Mouse (Mus musculus): ENCODE results near the gene Setdb2.
A peak's percentile ranks its signal among the peaks of the same experiment; 100 is the strongest.
"Not testable (repeated sequence)": the region's sequence is repeated elsewhere in the genome, so short reads cannot be mapped to it uniquely, and the experiment has no call there.

The Setdb2 gene

DNA sequence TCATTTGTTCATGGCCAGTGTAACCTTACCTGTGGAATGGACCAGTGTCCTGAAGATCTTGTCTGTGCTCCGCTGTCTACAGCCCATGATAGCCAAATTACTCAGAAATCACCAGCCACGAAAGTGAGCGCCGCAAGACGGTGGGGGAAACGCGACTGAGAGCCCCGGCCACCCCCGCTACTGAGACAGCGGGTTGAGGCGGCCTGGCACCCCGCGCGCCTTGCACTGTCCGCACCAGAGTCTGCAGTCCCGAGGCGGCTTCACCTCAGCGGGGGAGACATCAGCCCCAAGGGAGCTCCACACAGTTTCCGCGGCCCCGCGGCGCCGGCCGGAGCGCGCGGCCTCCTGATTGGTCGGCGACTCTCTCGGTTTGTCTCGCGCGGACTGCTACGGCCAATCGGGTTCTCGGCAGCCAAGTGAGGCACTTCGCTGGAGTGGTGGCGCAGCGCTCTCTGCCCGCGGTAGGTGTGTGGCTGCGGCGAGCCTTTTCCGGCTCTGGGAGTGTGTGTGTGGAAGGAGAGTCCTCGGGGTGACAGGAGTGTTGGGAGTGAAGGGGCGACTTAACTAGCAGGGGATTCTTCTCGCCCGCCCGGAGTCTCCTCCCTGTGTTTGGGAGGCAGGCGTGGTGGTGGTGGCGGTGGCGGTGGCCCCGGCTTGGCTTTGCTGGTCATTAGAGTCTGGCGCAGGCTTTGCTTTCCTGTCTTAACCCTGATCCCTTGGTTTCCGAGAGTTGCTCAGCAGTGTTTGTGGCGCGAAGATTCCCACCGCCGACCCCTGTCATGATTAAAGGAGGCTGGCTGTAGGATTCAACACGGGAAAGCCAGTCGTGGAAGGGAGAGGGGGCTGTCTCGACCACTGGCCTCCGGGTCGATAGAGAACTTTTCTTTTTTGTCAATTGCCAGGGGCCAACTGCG is at the start of gene Setdb2, which contains the start of gene Cab39l:
Gene Setdb2 (minus strand): TSS at position 327 of the 914 bp plus-strand sequence.
Gene Cab39l (plus strand): TSS at position 415 of the 914 bp plus-strand sequence.
- peak; percentile 100 for DNase-seq

DNA sequence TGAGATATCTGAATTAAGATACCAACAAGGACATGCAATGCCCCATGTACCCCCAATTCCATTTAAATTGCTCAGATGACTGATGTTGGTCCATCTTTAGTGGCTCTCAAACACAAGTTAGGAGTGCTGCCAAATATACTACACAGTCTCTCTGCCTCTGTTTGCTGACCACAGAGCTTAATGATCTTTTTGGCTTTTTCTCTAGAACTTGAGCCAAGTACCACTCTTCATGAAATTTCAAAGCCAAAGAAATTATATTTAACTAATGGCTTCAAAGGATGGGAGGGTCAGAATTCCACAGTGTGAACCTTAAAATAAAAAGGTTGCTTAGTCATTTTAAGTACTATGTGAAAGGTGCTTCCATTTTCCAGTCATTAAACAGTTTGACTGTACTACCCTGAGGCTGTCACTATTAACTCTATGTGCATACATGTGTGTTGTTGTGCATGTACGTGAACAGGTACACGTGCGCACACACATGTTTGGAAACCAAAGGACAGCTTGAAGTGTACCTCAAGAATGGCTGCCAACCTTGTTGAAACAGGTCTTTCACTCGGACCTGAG is 44.6 kb upstream of the Setdb2 start:
- DNase-seq = peak; percentile 42

DNA sequence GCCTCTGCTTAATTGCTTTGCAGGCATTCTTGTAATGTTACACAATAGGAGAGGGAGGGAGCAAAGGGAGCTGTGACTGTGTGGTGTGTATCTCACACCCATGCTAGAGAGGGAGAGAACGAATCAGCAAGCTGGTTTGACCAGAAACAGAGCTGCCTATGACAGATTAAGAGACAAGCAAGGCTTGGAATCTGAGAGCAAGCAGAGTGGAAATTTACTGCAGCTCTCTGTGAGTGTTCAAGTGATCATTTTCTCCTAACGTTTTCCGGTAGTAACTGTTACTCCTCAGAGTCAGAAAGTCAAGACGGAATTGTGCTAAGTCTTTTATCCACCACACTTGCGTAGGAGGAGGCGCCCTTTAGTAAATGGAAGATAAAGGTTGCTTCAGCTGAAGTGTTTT is 38.0 kb upstream of the Setdb2 start:
- DNase-seq = peak; percentile 96

DNA sequence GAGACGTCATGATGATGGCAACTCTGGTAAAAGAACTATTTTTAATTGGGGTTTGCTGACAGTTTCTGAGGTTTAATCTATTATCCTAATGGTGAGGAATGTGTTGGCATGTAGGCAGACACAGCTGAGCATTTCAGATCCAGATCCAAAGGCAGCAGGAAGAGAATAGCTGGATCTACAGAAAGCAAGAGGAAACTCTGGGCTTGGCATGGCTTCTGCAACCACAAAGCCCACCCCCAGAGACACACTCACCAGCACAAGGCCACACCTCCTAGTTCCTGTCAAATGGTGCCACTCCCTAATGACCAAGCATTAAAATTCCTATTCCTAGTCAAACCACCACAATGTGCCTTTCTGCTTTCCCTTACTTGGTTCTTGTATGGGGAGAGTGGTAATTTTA is 30.1 kb upstream of the Setdb2 start:
- DNase-seq = peak; percentile 95

DNA sequence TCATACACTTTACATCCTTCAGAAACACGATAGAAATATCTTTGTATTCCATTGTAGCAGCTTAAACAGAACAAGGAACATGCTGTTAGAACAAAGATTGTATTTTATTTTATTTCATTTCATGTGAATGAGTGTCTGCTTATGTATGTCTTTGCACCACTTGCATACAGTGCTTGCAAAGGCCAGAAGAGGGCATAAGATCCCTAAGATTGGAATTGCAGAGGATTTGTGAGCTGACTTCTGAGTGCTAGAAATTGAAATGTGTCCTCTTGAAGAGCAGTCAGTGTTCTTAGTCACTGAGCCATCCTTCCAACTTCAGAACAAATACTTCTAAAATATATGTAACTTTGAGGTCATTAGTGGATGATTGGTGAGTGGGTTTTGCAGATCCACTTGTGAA is 27.1 kb upstream of the Setdb2 start:
- no peak for DNase-seq

DNA sequence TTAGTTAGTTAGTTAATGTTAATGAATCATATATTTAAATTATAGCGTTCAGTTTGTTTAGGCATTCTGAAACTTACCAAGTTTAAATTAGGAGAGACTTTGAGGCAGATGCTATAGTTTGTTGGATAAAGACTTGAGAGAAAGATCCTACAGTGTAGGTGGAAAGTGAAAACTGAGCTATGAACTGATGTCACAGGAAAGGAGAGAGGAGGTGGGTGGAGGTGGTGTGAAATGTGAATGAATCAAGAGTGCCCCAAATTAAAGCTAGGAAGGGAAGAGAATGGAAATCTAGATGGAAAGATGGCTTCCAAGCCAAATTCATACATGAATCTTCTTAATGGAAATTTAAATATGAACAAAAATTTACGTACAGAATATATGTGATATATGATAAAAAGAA is 25.8 kb upstream of the Setdb2 start:
- DNase-seq = no peak

DNA sequence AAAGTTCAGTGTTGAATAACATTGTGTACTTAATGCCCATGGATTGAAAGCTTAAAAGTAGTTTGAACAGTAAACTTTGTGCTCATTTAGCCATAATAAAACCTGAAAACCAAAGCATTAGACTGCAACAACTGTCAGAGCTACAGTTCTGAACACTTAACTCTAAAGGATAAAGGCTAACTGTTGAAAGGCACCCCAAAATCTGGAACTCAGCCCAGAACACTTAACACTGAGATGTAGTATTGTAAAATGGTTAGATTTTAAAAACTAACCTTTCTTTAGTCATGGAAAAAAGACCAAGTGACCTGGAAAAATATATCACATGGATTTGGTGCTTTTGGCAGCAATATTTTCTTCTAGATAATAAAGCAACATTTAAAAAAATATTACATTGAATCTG is 7.3 kb upstream of the Setdb2 start:
- DNase-seq = no peak

DNA sequence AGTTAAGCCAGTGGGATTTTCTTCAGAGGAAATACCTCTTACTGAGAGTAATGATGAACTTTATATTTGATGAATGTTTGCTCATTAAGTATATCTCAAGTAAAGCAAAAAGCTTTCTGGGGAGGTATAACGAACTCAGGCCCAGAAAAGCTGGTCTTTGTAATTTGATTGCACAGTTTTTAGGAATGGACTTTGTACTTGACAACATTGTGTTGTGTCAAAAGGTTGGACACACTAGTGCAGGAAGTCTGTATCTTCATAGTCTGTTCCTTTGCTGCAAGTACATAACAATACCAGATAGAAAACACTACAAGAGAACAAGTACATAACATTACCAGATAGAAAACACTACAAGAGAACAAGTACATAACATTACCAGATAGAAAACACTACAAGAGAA is 4.7 kb upstream of the Setdb2 start:
- DNase-seq = no peak

DNA sequence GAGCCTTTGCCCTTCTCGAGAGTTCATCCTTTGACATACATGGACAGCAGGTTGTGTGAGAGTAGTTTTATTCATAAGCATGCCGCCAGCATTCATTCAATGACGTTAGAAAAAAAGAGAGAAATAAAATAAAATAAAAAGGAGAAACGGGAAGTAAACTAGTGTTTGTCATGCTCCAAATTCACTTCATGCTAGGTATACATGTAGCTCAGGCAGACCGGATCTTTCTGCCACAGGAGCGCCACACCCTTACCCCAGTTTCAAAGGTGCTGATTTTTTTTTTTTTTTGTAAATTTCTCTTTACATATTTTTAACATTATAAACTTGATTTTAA is 755 bp upstream of the Setdb2 start:
- DNase-seq = no peak

DNA sequence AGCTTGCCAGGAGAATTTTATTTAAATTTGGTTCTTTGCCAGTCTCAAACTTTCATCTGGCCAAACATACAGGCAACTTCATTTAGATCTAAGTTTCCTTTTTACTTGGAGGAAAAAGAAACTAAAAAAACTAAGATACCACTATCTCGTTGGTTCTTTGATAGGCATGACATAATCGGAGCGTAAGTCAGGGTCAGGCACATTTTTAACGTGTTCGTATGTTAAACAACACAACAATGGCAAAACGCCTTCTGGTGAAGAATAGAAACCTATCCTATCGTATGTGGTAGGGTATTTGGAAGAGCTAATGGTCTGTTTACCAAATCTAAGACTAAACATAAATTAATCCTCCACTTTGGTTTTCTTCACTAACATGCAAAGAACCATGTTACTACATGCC is 645 bp downstream of the Setdb2 start:
- no peak for DNase-seq

DNA sequence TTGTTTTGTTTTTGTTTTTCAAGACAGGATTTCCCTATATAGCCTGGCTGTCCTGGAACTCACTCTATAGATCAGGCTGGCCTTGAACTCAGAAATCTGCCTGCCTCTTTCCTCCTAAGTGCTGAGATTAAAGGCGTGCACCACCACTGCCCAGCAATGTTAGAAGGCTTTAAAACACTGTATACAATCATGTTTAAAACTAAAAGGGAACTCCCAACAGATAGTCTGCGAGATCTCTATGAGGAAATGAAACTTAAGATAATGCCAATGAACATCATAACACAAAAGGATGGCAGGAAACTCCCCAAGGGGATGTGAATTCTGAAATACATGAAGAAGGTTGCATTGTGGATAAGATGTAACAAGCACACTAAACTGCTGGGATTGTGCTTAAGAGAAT is 2.2 kb downstream of the Setdb2 start:
- DNase-seq = no peak

DNA sequence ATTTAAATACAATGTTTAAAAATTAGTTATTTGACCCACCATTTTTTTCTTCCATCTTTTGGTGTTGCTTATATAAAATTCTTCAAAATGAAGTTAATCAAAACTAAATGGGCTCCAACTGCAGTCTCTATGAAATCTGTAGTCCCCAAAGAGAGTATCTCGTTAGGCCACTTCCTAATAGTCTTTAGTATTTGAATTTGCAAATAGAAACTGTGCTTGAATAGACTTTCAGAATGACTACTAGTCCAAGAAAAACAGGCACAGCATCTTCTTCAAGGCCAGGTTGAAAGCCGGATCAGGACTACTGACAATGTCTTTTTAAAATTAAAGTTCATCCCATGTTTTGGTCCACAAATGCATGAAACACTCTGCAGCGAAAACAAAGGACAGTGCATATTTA is 3.3 kb downstream of the Setdb2 start:
- DNase-seq = no peak

DNA sequence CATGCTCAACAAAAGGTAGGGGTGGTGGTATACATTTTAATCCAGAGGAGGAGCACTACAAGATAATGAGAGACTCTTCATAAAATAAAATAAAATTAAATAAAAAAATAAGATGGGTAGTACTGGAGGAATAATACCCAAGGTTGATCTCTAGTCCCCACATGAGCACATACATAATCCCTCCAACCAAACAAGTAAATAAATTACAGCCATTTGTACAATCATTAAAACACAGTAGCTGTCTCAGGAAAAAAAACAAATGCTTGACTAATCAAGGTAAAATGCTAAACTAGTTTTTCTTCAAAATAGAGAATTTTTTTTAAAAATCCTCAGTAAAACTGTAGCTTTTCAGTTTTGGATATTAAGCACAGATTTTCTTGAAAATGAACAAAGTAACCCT is 5.5 kb downstream of the Setdb2 start:
- DNase-seq = no peak

DNA sequence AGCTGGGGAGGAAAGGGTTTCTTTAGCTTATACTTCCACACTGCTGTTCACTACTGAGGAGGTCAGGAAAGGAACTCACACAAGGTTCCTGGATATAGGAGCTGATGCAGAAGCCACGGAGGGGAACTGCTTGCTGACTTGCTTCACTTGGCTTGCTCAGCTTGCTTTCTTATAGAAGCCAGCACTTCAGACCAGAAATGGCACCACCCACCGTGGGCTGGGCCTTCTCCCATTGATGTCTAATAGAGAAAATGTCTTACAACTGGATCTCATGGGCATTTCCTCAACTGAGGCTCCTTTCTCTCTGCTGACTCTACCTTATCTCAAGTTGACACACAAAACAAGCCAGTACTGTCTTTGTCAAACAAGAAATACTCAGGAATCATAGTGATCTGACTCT is 6.8 kb downstream of the Setdb2 start:
- no peak for DNase-seq

DNA sequence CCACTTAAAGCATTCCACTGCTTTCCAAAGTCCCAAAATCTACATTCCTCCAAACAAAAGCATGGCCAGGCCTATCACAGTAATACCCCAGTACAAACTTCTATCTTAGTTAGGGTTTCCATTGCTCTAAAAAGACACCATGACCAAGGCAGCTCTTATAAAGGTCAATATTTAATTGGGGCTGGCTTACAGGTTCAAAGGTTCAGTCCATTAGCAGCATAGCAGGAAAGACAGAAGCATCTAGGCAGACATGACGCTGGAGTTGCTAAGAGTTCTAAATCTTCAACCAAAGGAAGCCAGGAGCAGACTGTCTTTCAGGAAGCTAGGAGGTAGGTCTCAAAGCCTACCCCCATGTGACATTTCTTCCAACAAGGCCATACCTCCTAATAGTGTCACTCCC is 10.1 kb downstream of the Setdb2 start:
- no peak for DNase-seq

DNA sequence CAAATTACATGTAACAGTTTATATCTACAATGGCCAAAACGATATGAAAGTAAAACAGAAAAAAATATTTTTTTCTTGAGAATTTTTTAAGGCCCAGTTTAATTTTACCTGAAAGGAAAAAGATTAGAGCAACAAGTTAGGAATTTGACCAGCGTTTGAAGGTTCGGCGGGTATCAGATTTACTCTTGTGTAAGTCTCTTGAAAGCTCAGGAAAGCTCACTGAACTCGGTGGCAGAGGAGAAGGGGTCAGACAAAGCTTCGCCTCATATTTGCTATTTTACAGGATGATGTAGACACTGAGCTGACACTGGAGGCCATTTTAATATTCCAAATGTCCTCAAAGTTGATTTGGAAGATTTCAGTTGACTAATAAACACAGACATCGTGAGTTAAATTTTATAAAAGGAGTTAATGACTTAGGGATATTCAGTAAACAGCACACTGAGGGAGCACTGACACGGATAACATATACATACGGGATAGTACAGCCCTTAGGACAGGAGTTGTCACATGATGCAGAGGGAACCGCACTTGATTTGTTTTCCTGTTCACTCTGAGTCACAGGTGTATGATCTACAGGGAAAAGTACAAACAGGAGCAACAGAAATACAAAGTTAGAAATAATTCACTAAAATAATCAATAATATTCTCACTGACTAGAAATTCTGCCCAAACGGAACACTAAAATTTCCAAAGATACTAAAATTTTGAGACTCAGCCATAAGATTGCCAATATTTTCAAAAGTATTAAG is 17.6 kb downstream of the Setdb2 start:
- DNase-seq = no peak

DNA sequence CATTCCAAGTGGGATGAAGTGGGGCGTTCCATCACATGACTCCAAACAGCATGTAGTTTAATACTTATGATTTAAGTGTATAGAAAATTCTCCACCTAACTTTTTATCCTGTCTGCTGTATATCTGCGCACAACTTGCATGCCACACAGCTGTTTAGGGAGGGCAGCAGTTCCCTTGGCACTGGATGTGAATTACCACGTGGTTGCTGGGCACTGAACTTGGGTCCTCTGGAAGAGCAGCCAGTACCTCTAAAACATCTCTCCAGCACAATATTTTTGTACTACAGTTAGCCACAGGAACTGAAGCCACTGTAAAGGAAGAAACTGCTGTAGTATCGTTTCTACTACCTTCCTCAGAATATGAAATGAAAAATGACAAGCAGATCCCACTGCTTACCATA is 22.5 kb downstream of the Setdb2 start:
- DNase-seq = no peak

DNA sequence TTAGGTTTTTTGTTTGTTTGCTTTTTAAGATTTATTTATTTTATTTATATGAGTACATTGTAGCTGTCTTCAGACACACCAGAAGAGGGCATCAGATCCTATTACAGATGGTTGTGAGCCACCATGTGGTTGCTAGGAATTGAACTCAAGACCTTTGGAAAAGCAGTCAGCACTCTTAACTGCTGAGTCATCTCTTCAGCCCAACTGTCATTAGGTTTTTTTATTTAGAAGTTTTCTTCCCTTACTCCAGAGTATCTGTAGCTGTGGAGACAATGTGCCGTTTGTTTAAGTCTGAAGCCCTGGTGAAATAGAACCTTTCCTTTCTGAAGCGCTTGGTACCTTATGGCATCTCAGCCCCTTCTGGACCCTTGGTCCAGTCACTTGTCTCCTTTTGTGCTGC is 25.7 kb downstream of the Setdb2 start:
- DNase-seq = not testable (repeated sequence)

DNA sequence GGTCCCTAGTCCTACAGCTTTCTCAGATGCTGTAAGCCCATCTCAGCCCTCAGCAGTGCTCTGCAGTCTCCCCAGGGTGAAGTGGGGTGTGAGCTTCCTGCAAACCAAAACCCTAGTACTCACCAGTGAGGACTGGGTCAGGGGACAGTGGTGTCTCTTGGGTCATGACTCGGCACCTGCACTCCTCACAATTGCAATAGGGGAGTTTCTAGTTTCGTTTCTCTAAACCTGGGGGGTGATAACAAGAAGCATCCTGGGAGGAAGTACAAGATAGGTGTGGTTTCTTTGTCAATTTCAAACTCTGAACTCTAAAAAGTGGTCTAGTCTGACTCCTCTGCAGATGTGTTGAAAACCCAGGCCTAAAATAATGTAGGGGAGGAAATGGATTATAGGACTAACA is 43.7 kb downstream of the Setdb2 start:
- peak; percentile 94 for DNase-seq

DNA sequence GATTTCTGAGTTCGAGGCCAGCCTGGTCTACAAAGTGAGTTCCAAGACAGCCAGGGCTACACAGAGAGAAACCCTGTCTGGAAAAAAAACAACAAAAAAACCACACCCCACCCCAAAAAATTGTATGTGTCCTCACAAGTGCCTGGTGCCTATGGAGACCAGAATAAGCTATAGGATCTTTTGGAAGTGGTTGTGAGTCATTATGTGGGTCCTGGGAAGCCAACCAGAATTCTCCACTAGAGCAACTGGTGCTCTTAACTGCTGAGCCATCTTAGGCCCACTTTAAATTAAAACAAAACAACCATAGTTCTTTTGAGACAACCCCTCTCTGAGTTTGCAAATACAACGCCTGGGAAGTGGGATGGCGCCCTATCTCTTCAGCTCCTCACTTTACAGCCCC is 45.4 kb downstream of the Setdb2 start, which contains the start of gene Phf11c:
Gene Phf11c (minus strand): TSS at position 101 of the 400 bp plus-strand sequence.
- DNase-seq = no peak

DNA sequence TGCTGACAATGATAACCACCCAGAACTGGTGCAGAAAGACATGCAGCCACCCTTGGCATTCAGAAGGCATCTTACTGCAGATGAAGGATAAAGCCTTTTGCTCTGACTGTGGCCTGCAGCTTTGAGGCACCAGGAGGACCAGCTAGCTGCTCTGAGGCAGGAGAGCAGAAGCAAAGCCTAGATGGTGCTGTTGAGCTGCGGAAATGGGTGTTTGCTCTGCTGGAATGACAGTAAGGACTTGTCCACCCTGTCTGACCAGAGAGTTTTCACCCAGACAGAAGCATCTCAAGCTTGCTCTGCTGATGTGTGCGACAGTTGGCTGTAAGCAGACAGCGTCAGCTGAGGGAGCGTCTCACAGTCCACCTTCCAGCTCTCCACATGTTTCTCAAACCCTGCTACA is 50.5 kb downstream of the Setdb2 start:
- not testable (repeated sequence) for DNase-seq

DNA sequence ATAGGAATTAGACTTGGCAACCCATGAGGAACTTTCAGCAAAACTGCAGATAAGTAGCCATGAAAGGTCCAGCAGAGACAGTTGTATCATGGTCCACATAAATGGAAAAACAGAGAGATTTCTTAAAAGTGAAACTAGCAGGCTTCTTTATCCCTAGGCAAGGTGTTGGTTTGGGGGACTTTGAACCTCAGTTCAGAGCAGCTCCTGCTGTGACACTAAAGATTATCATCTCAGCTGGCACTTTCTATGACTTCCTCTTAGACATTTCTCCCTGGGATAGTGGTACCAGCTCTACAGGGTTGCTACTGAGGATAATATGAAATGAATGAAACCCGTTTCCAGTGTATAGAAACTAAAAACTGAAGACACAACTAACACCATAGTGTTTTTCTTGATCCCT is 51.2 kb downstream of the Setdb2 start:
- no peak for DNase-seq

DNA sequence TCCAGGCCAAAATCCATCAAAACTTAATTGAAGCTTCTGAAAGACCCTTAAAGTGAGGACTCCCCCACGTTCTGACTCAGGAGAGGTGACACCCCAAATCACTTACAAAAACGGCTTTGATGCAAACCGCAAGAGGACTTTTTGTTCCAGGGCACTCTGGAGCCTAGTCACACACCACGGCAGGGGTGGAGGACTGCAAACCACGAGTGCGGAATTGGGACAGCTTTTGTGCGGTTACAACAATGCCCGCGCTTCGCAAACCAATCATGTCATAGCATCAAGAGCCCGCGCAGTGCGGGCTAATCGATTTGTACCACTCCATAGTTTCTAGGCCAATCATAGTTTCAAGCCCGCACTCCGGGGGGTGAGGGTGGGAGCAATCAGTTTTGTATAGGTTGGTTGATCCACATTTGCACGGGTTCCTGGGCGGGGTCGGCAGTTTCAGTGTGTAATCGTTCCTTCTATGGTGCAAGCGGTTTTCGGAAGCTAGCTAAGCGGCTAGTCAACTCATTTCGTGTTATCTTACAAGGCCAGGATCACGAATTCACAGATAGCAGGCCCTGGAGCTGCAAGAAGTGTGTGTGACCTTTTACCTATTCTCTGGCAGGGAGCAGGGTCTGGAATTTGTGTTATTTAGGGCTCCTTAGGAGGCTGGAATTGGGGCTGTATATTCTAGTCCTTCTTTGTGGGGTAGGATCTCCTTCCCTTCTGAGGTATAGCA is 70.2 kb downstream of the Setdb2 start:
- DNase-seq = peak; percentile 86

Data from heart, adult 11 months (tissue).